Mouse (Mus musculus): ENCODE measurements at regions not wholly inside any gene's neighbourhood (a gene's known extent, or its start where the extent isn't known, plus 50 kb on each side); places are given as distances from the start of the nearest gene placed in this dataset.

GRCm38 (mm10) chr7:121258826-121259496 is 132.7 kb upstream of the Hs3st2 start:
- H3K9me3 ChIP-seq (replicated peaks; ENCODE audit: insufficient read depth, low read length), result no peaks in the 10 kb centered on the region
- TF ChIP-seq RAD21 (IDR thresholded peaks at IDR 0.05; ENCODE audit: low read depth, low read length) (peak; percentile 76), CTCF (IDR thresholded peaks at IDR 0.05 in 2 of 3, conservative IDR thresholded peaks at IDR 0.05 in 1 of 3; ENCODE audit: control insufficient read depth in 1 of 3, insufficient read depth in 1 of 3, low read depth in 2 of 3, low read length in 3 of 3, poor library complexity in 1 of 3, severe bottlenecking in 1 of 3) (peak; percentile 66 to 92 (median 79)), GABPA (IDR thresholded peaks at IDR 0.05; ENCODE audit: low read depth, low read length) (no peak), CHD1 (IDR thresholded peaks at IDR 0.05; ENCODE audit: low read depth, low read length) (no peak), NELFE (IDR thresholded peaks at IDR 0.05; ENCODE audit: low read depth, low read length) (no peak), GATA1 (IDR thresholded peaks at IDR 0.05; ENCODE audit: low read depth, low read length) (no peak), ZNF384 (IDR thresholded peaks at IDR 0.05; ENCODE audit: low read depth, low read length) (no peak), SMC3 (IDR thresholded peaks at IDR 0.05; ENCODE audit: low read depth, low read length) (peak; percentile 70)
- no peak overlapping the region for H3K27ac ChIP-seq (ENCODE audit: control insufficient read depth, low read depth, low read length)
- peak; percentile 54 for DNase-seq (ENCODE audit: low read depth, low spot score)
- no peak overlapping the region for H3K4me3 ChIP-seq (ENCODE audit: control insufficient read depth in 1 of 2, insufficient read depth in 1 of 2, low read depth in 2 of 2, low read length in 2 of 2)
- no peaks in the 10 kb centered on the region for H3K27me3 ChIP-seq (ENCODE audit: control insufficient read depth in 1 of 2, insufficient read depth in 2 of 2, low read length in 2 of 2)
- no peaks in the 10 kb centered on the region for H3K79me2 ChIP-seq (ENCODE audit: control insufficient read depth, insufficient read depth, low read length, poor library complexity)
- no peaks in the 10 kb centered on the region for H3K36me3 ChIP-seq (ENCODE audit: control insufficient read depth in 1 of 2, insufficient read depth in 2 of 2, low read length in 2 of 2)
- H3K4me1 ChIP-seq (ENCODE audit: control insufficient read depth in 1 of 2, insufficient read depth in 2 of 2, low read length in 2 of 2), result no peaks in the 10 kb centered on the region
- H3K9ac ChIP-seq (ENCODE audit: control insufficient read depth, low read depth, low read length, poor library complexity, severe bottlenecking), result no peak overlapping the region

DNA sequence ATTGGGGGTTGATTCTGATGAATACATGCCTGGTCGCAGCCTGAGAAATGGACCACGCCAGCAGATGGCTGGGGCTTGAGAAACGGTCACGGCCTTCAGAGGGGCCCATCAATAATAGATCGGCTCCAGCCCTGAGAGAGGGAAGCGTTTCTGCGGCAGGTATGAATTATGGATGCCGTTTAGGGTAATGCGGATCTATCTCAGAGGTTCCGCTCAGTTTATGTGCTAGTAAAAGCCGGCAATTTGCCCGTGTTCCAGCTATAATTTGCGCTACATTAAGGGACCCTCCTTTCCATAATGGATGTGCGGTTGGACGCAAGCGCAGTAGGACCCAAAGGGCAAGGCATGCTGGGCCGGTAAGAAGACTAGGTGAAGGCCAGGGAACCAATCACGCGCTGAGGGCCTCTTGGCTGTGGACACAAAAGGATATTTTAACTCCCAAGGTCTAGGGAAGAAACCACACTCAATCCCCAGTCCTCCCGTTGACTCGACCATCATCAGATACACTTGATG is 132.1 kb upstream of the Hs3st2 start:
- Histone ChIP-seq H3K27me3 (ENCODE audit: control insufficient read depth in 1 of 2, insufficient read depth in 2 of 2, low read length in 2 of 2) (no peaks in the 10 kb centered on the region), H3K27ac (ENCODE audit: control insufficient read depth, low read depth, low read length) (no peak overlapping the region), H3K4me1 (ENCODE audit: control insufficient read depth in 1 of 2, insufficient read depth in 2 of 2, low read length in 2 of 2) (no peaks in the 10 kb centered on the region), H3K9me3 (replicated peaks; ENCODE audit: insufficient read depth, low read length) (no peaks in the 10 kb centered on the region), H3K79me2 (ENCODE audit: control insufficient read depth, insufficient read depth, low read length, poor library complexity) (no peaks in the 10 kb centered on the region), H3K9ac (ENCODE audit: control insufficient read depth, low read depth, low read length, poor library complexity, severe bottlenecking) (no peak overlapping the region), H3K36me3 (ENCODE audit: control insufficient read depth in 1 of 2, insufficient read depth in 2 of 2, low read length in 2 of 2) (no peaks in the 10 kb centered on the region), H3K4me3 (ENCODE audit: control insufficient read depth in 1 of 2, insufficient read depth in 1 of 2, low read depth in 2 of 2, low read length in 2 of 2) (no peak overlapping the region)
- TF ChIP-seq TBP (IDR thresholded peaks at IDR 0.05; ENCODE audit: low read depth, low read length) (no peak), POLR2AphosphoS2 (IDR thresholded peaks at IDR 0.05; ENCODE audit: low read length) (no peak), RAD21 (IDR thresholded peaks at IDR 0.05; ENCODE audit: low read depth, low read length) (no peak), POLR2A (IDR thresholded peaks at IDR 0.05; ENCODE audit: control insufficient read depth in 1 of 2, insufficient read depth in 1 of 2, low read depth in 1 of 2, low read length in 2 of 2, poor library complexity in 1 of 2) (no peak), ZKSCAN1 (IDR thresholded peaks at IDR 0.05; ENCODE audit: low read depth, low read length) (no peak), TAL1 (IDR thresholded peaks at IDR 0.05; ENCODE audit: low read length) (no peak), ZMIZ1 (IDR thresholded peaks at IDR 0.05; ENCODE audit: low read depth, low read length) (no peak), MAZ (IDR thresholded peaks at IDR 0.05; ENCODE audit: low read depth, low read length) (no peak), SIN3A (IDR thresholded peaks at IDR 0.05; ENCODE audit: low read length) (no peak), TCF12 (IDR thresholded peaks at IDR 0.05; ENCODE audit: low read depth, low read length) (no peak), ZNF384 (IDR thresholded peaks at IDR 0.05; ENCODE audit: low read depth, low read length) (no peak), BHLHE40 (IDR thresholded peaks at IDR 0.05; ENCODE audit: borderline replicate concordance, low read depth, low read length) (no peak), MYB (IDR thresholded peaks at IDR 0.05; ENCODE audit: low read depth, low read length) (no peak), KAT2A (conservative IDR thresholded peaks at IDR 0.05; ENCODE audit: low read depth, low read length) (no peak), GABPA (IDR thresholded peaks at IDR 0.05; ENCODE audit: low read depth, low read length) (no peak), MXI1 (IDR thresholded peaks at IDR 0.05; ENCODE audit: low read depth, low read length) (no peak), ELF1 (IDR thresholded peaks at IDR 0.05; ENCODE audit: low read depth, low read length) (no peak), UBTF (IDR thresholded peaks at IDR 0.05; ENCODE audit: borderline replicate concordance, insufficient read depth, low read depth, low read length) (no peak), MYC (IDR thresholded peaks at IDR 0.05; ENCODE audit: low read depth, low read length) (no peak)
- DNase-seq (ENCODE audit: low read depth, low spot score), result no peak
